Mouse (Mus musculus): Measurements from ENCODE around the gene Olfr1099.

DNA sequence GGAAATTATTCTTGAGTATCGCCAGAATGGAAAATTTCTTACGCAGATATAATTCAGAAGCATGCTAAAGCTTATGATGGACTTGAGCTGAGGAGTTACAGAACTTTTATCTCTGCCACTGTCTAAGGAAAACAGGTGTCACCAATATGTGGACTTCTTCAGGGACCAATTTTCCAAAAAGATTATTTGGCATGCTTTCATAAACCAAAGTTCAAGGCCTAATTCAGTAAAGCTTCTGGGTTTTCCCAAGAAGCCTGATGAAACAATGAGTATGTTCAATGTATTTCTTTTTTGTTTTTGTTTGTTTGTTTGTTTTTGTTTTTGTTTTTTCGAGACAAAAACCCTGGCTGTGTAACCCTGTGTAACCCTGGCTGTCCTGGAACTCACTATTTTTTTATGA lies 19.4 kb upstream of the Olfr1099 start, which contains the start of gene Olfr1100:
- no peak for TF ChIP-seq CTCF (IDR thresholded peaks at IDR 0.05; ENCODE audit: low read depth)
- TF ChIP-seq EP300 (optimal IDR thresholded peaks at IDR 0.05), result no peak

Measured in stomach, postnatal 0 days (tissue).